8 mouse cellular contexts compared by ENCODE assay signal in genomic region chr14:106607041-106607440, GRCm38 (mm10).
A peak's percentile ranks its signal among the peaks of the same experiment; 100 is the strongest.
DNase-seq lines count a peak whose midpoint lies in the region; ATAC-seq and TF ChIP-seq lines count a peak whose summit lies in the region.

No protein-coding gene starts in this region.

- no peak overlapping the region for H3K4me2 ChIP-seq in forebrain, embryonic 11.5 days (ENCODE audit: low read depth, low read length, severe bottlenecking)
- H3K4me2 ChIP-seq in forebrain, embryonic 15.5 days (replicated peaks), result no peak overlapping the region
- H3K4me2 ChIP-seq in midbrain, embryonic 16.5 days (ENCODE audit: low read length), result no peak overlapping the region
- no peak overlapping the region for H3K4me2 ChIP-seq in kidney, embryonic 16.5 days (replicated peaks; ENCODE audit: low read depth, low read length)

- TF ChIP-seq CTCF in lung, adult 2 months (IDR thresholded peaks at IDR 0.05; ENCODE audit: insufficient read depth, low read length), result peak; percentile 25; the same call in 1 of the 2 replicates

- H3K9me3 ChIP-seq in forebrain, embryonic 11.5 days (ENCODE audit: control insufficient read depth, low read length), result no peaks in the 10 kb centered on the region
- no peaks in the 10 kb centered on the region for H3K9me3 ChIP-seq in forebrain, embryonic 15.5 days
- H3K9me3 ChIP-seq in midbrain, embryonic 16.5 days (replicated peaks; ENCODE audit: control insufficient read depth, low read length, poor library complexity, severe bottlenecking), result no peaks in the 10 kb centered on the region
- H3K9me3 ChIP-seq in kidney, embryonic 16.5 days (ENCODE audit: low read length), result no peaks in the 10 kb centered on the region

- TF ChIP-seq POLR2A in lung, adult 2 months (IDR thresholded peaks at IDR 0.05; ENCODE audit: borderline replicate concordance, extremely low read depth, low read depth, low read length), result no peak

- no peaks in the 10 kb centered on the region for H3K36me3 ChIP-seq in forebrain, embryonic 11.5 days (ENCODE audit: control insufficient read depth, insufficient read depth, low read length)
- no peaks in the 10 kb centered on the region for H3K36me3 ChIP-seq in forebrain, embryonic 15.5 days
- no peaks in the 10 kb centered on the region for H3K36me3 ChIP-seq in midbrain, embryonic 16.5 days (ENCODE audit: control insufficient read depth, insufficient read depth, low read length)
- no peaks in the 10 kb centered on the region for H3K36me3 ChIP-seq in kidney, embryonic 16.5 days (ENCODE audit: insufficient read depth, low read length)

- H3K4me1 ChIP-seq in forebrain, embryonic 11.5 days (replicated peaks; ENCODE audit: control insufficient read depth, insufficient read depth, low read length), result peaks cover 9% of the 10 kb centered on the region
- H3K4me1 ChIP-seq in forebrain, embryonic 15.5 days, result peaks cover 12% of the 10 kb centered on the region; the same call in 1 of the 2 replicates
- no peaks in the 10 kb centered on the region; the same call in 1 of the 2 replicates for H3K4me1 ChIP-seq in lung, adult 2 months (ENCODE audit: control insufficient read depth, insufficient read depth, low read length)
- peaks cover 11% of the 10 kb centered on the region for H3K4me1 ChIP-seq in midbrain, embryonic 16.5 days (ENCODE audit: control insufficient read depth, insufficient read depth, low read length)
- H3K4me1 ChIP-seq in kidney, embryonic 16.5 days (ENCODE audit: insufficient read depth, low read length), result no peaks in the 10 kb centered on the region

- H3K4me3 ChIP-seq in forebrain, embryonic 11.5 days (ENCODE audit: low read depth, low read length), result no peak overlapping the region
- H3K4me3 ChIP-seq in forebrain, embryonic 15.5 days, result no peak overlapping the region
- H3K4me3 ChIP-seq in lung, adult 2 months (replicated peaks; ENCODE audit: extremely low read depth, low read depth, low read length), result no peak overlapping the region
- no peak overlapping the region for H3K4me3 ChIP-seq in midbrain, embryonic 16.5 days (ENCODE audit: low read depth, low read length)
- no peak overlapping the region for H3K4me3 ChIP-seq in kidney, embryonic 16.5 days (ENCODE audit: low read length)

- no peak overlapping the region for H3K9ac ChIP-seq in forebrain, embryonic 11.5 days (ENCODE audit: low read length)
- H3K9ac ChIP-seq in forebrain, embryonic 15.5 days (replicated peaks), result no peak overlapping the region
- no peak overlapping the region for H3K9ac ChIP-seq in midbrain, embryonic 16.5 days (ENCODE audit: low read depth, low read length)
- H3K9ac ChIP-seq in kidney, embryonic 16.5 days (replicated peaks; ENCODE audit: low read length), result no peak overlapping the region

- WGBS in forebrain, embryonic 11.5 days, result 19% methylated on average over 3 of the region's 3 CpGs
- WGBS in forebrain, embryonic 15.5 days, result 14% methylated on average over 3 of the region's 3 CpGs
- WGBS in lung, adult 2 months, result 18% methylated on average over 3 of the region's 3 CpGs
- 5% methylated on average over 3 of the region's 3 CpGs for WGBS in midbrain, embryonic 16.5 days
- 17% methylated on average over 3 of the region's 3 CpGs for WGBS in kidney, embryonic 16.5 days

- no peak overlapping the region for H3K27ac ChIP-seq in forebrain, embryonic 11.5 days (ENCODE audit: low read depth, low read length)
- no peak overlapping the region for H3K27ac ChIP-seq in forebrain, embryonic 15.5 days (replicated peaks)
- H3K27ac ChIP-seq in midbrain, embryonic 16.5 days (ENCODE audit: low read length), result no peak overlapping the region
- H3K27ac ChIP-seq in kidney, embryonic 16.5 days (ENCODE audit: low read length), result no peak overlapping the region

- H3K27me3 ChIP-seq in forebrain, embryonic 11.5 days (ENCODE audit: control insufficient read depth, insufficient read depth, low read length), result no peaks in the 10 kb centered on the region
- H3K27me3 ChIP-seq in forebrain, embryonic 15.5 days, result no peaks in the 10 kb centered on the region
- H3K27me3 ChIP-seq in midbrain, embryonic 16.5 days (ENCODE audit: control insufficient read depth, insufficient read depth, low read depth, low read length), result no peaks in the 10 kb centered on the region
- no peaks in the 10 kb centered on the region for H3K27me3 ChIP-seq in kidney, embryonic 16.5 days (ENCODE audit: insufficient read depth, low read length)

- DNase-seq in forebrain, embryonic 11.5 days (ENCODE audit: low spot score), result no peak
- no peak for DNase-seq in lung, adult 2 months
- no peak for DNase-seq in lung, postnatal 14 days
- DNase-seq in embryo, embryonic 11 days, result peak; percentile 60
- no peak for DNase-seq in thymus, postnatal 10 days (ENCODE audit: low spot score in 2 of 2)

- ATAC-seq in forebrain, embryonic 11.5 days (replicated peaks; ENCODE audit: low FRiP score), result peak; percentile 45
- no peak; the same call in 1 of the 2 replicates for ATAC-seq in forebrain, embryonic 15.5 days (replicated peaks)
- peak; percentile 51; the same call in 1 of the 2 replicates for ATAC-seq in midbrain, embryonic 16.5 days
- ATAC-seq in kidney, embryonic 16.5 days (ENCODE audit: low FRiP score, low TSS enrichment), result no peak

Comparison
In these comparisons a context has a peak if more than half of its experiments do, and no peak if none do; other contexts are left out.
1. ATAC-seq: peak in forebrain, embryonic 11.5 days (single experiment) and midbrain, embryonic 16.5 days (single experiment); none in forebrain, embryonic 15.5 days (single experiment) and kidney, embryonic 16.5 days (single experiment).